Mouse (Mus musculus) intestine, postnatal 0 days (tissue): ENCODE results near the gene Pla1a. TPM values are rescaled to one million over a fixed set of nuclear protein-coding genes. Genes with fewer than 3 reads are reported as not detected.

Experiments
- ATAC-seq: fragments of 200-750 bp; cut with Nextera tagmentation; 2 replicates; pipeline ENCODE4 v1.8.0; 2017; ENCODE audit warnings: mild to moderate bottlenecking, moderate TSS enrichment, moderate library complexity
- H3K27ac ChIP-seq: fragments of 300-500 bp; sonication (generic); 2 replicates; pipeline ENCODE4 v1.5.1; 2014; ENCODE audit warnings: mild to moderate bottlenecking, low read depth, low read length, moderate library complexity
- H3K27me3 ChIP-seq: fragments of 300-500 bp; sonication (generic); replicated peaks from 2 replicates; pipeline ENCODE4 v1.6.1; 2014; ENCODE audit warnings: low read length, mixed read lengths; ENCODE audit not compliant: control insufficient read depth, insufficient read depth
- H3K36me3 ChIP-seq: fragments of 300-500 bp; sonication (generic); 2 replicates; pipeline ENCODE4 v1.6.1; 2014; ENCODE audit warnings: mild to moderate bottlenecking, moderate library complexity; ENCODE audit not compliant: control insufficient read depth, insufficient read depth
- H3K4me1 ChIP-seq: fragments of 300-500 bp; sonication (generic); replicated peaks from 2 replicates; pipeline ENCODE4 v1.6.1; 2014; ENCODE audit warnings: antibody characterized with exemption, low read length, mixed read lengths; ENCODE audit not compliant: control insufficient read depth, insufficient read depth
- H3K4me2 ChIP-seq: fragments of 300-500 bp; sonication (generic); replicated peaks from 2 replicates; pipeline ENCODE4 v1.6.1; 2014; ENCODE audit warnings: low read depth, mild to moderate bottlenecking, moderate library complexity
- H3K4me3 ChIP-seq: fragments of 300-500 bp; sonication (generic); 2 replicates; pipeline ENCODE4 v1.5.1; 2014; ENCODE audit warnings: low read depth, low read length
- H3K9ac ChIP-seq: fragments of 300-500 bp; sonication (generic); 2 replicates; pipeline ENCODE4 v1.6.1; 2014; ENCODE audit warnings: mild to moderate bottlenecking, low read depth, low read length
- H3K9me3 ChIP-seq: fragments of 300-500 bp; sonication (generic); 2 replicates; pipeline ENCODE4 v1.6.1; 2016; ENCODE audit warnings: mixed run types; ENCODE audit not compliant: control insufficient read depth
- CTCF ChIP-seq: sonication (generic); IDR thresholded peaks from 2 replicates; pipeline ENCODE4 v1.5.1; 2016; ENCODE audit warnings: low read depth, mild to moderate bottlenecking, control low read depth, antibody characterized with exemption, moderate library complexity
- WGBS: fragments of 180-500 bp; shearing (Covaris S2); extraction: QIAGEN DNeasy Blood & Tissue Kit; methylation state at CpG from one replicate; pipeline ENCODE4 v1.1.7; 2014; 5-methylcytosine and 5-hydroxymethylcytosine counted together
- polyA plus RNA-seq: library from polyadenylated mRNA; unstranded; fragments of >200 nt; fragmentation: Nextera tagmentation; extraction: Ambion mirVana; gene quantifications from 2 replicates; pipeline ENCODE4 v1.2.1, GENCODE M21; 2015

Gene Pla1a
- polyA plus RNA-seq, 1 experiment from 2014 or later = 1.8 TPM

GRCm38 (mm10) chr16:38354185-38354913 lies 78.6 kb downstream of the Pla1a start:
- WGBS = 68% methylated on average over 5 of the region's 5 CpGs
- H3K4me2 ChIP-seq = no peak overlapping the region
- no peak overlapping the region for H3K9ac ChIP-seq
- H3K4me3 ChIP-seq = no peak overlapping the region
- no peak for ATAC-seq
- no peaks in the 10 kb centered on the region for H3K27me3 ChIP-seq
- no peaks in the 10 kb centered on the region for H3K4me1 ChIP-seq
- H3K36me3 ChIP-seq = peaks cover 27% of the 10 kb centered on the region
- no peaks in the 10 kb centered on the region for H3K9me3 ChIP-seq
- H3K27ac ChIP-seq = no peak overlapping the region
- TF ChIP-seq CTCF = no peak

DNA sequence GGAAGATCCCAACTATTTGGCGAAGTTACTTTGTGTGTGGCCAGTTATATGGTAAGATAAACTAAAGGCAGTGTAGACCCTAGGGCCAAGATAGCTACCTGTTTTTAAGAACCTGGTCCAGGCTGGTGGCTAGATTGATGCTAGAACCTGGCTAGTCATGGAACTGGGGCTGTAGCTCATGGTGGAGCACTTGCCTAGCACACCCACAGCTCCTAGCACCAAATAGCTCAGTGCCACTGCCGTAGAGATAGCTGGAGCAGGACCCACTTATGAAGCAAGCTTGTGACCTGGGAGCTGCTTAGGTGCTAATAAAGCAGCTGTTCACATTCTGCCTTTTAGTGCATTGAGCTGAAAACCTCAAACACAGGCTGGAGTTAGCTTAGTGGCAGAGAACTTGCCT lies 79.3 kb downstream of the Pla1a start:
- H3K4me3 ChIP-seq = no peak overlapping the region
- no peaks in the 10 kb centered on the region for H3K4me1 ChIP-seq
- 89% methylated on average over 2 of the region's 2 CpGs for WGBS
- TF ChIP-seq CTCF = no peak
- no peak overlapping the region for H3K27ac ChIP-seq
- peaks cover 29% of the 10 kb centered on the region for H3K36me3 ChIP-seq
- H3K9me3 ChIP-seq = no peaks in the 10 kb centered on the region
- no peak for ATAC-seq
- no peak overlapping the region for H3K4me2 ChIP-seq
- no peak overlapping the region for H3K9ac ChIP-seq
- no peaks in the 10 kb centered on the region for H3K27me3 ChIP-seq

GRCm38 (mm10) chr16:38352851-38353250 lies 80.1 kb downstream of the Pla1a start:
- H3K36me3 ChIP-seq = peaks cover 29% of the 10 kb centered on the region
- ATAC-seq = no peak
- no peak overlapping the region for H3K4me3 ChIP-seq
- no peak for TF ChIP-seq CTCF
- H3K4me1 ChIP-seq = peaks cover 1% of the 10 kb centered on the region; the same call in 1 of the 2 replicates
- H3K27ac ChIP-seq = no peak overlapping the region
- H3K9ac ChIP-seq = no peak overlapping the region
- H3K9me3 ChIP-seq = no peaks in the 10 kb centered on the region
- no peak overlapping the region for H3K4me2 ChIP-seq
- no peaks in the 10 kb centered on the region for H3K27me3 ChIP-seq

DNA sequence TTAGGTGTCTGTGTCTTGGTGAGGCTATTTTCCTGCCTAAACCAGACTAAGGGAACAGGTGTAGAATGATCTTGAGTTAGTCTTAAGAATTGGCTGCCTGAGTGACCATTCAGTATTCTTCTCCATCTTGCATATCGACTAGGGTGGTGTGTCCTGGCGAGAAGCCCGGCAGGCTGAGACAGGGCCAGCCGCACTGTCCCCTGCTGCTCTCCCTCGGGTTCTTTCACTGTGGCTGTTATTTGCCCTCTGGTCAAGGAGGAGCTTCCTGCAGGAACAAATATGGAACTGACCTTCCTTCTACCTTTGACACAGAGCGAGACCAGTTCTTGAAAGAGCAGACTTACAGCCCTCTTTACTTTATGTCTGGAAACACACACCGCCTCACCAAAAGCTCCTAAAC lies 80.9 kb downstream of the Pla1a start:
- Histone ChIP-seq H3K27ac (no peak overlapping the region), H3K4me3 (no peak overlapping the region), H3K4me1 (peaks cover 7% of the 10 kb centered on the region; the same call in 1 of the 2 replicates), H3K9ac (no peak overlapping the region), H3K4me2 (no peak overlapping the region), H3K36me3 (peaks cover 29% of the 10 kb centered on the region), H3K9me3 (no peaks in the 10 kb centered on the region), H3K27me3 (no peaks in the 10 kb centered on the region)
- no peak for TF ChIP-seq CTCF
- 78% methylated on average over 7 of the region's 7 CpGs for WGBS
- ATAC-seq = no peak

DNA sequence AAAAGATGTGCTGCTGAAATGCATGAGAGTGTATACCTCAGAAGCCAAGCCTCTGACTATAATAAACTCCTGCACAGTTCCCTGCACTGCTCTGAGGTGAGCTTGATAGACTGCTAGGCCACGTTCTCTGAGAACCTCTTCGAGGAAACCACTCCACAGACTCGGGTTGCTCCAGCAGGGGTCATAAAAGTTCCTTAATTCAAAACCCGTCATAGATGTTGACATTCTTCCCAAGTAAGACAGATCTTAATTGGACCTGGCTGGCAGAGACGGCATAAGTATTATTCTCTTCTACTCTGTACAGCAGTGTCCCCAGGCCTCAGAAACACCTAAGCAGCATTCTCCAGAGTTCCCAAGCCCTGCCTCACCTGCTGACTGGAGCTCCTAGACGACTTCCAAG lies 82.0 kb downstream of the Pla1a start:
- TF ChIP-seq CTCF = no peak
- H3K36me3 ChIP-seq = peaks cover 26% of the 10 kb centered on the region
- peaks cover 7% of the 10 kb centered on the region; the same call in 1 of the 2 replicates for H3K4me1 ChIP-seq
- H3K9ac ChIP-seq = no peak overlapping the region
- 46% methylated on average over 6 of the region's 6 CpGs for WGBS
- H3K4me2 ChIP-seq = no peak overlapping the region
- H3K4me3 ChIP-seq = no peak overlapping the region
- no peaks in the 10 kb centered on the region for H3K27me3 ChIP-seq
- H3K27ac ChIP-seq = no peak overlapping the region
- H3K9me3 ChIP-seq = no peaks in the 10 kb centered on the region
- no peak for ATAC-seq

- Histone ChIP-seq H3K4me2 (0 out of 2 replicates have a peak overlapping the region, but pooled peaks have one; percentile 9), H3K9me3 (no peaks in the 10 kb centered on the region), H3K9ac (no peak overlapping the region), H3K4me1 (peaks cover 7% of the 10 kb centered on the region; the same call in 1 of the 2 replicates), H3K27me3 (no peaks in the 10 kb centered on the region), H3K36me3 (peaks cover 26% of the 10 kb centered on the region), H3K4me3 (no peak overlapping the region), H3K27ac (peak overlapping the region; percentile 42)
- ATAC-seq = peak; percentile 61
- TF ChIP-seq CTCF = no peak
- WGBS = 38% methylated on average over 7 of the region's 7 CpGs
Measured at GRCm38 (mm10) chr16:38350361-38350855, 82.5 kb downstream of the Pla1a start.
